Mouse (Mus musculus): ENCODE results near the gene Rhbdf1.

DNA sequence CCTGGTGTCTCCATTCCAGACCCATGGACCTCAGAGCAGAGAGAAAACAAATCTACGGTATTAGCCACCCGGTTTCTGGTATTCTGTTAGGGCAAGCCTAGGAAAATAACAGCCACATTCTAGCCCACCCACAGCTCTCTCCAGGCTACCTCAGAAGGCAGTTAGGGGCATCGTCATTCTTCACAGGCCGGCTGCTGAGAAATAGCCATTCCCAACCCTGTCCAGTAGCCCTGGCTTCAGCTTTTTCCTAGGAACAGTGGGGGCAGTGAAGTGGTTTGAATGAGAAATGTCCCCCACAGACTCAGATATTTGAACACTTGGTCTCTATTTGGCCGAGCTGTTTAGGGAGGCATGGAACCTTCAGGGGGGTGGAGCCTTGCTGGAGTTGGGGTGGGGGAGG, 32.7 kb downstream of the Rhbdf1 start:
- TF ChIP-seq POLR2A (IDR thresholded peaks at IDR 0.05; ENCODE audit: extremely low read depth, insufficient read depth, low read length) (no peak), CTCF (IDR thresholded peaks at IDR 0.05; ENCODE audit: low read depth, low read length) (no peak)

All from liver, adult 2 months (tissue).